Mouse (Mus musculus) neutrophil, adult 83 days (primary cell): ENCODE results near the gene Nlrp10. TPM values are rescaled to one million over a fixed set of nuclear protein-coding genes. Genes with fewer than 3 reads are reported as not detected.

Experiments used
- total RNA-seq, 2 experiments: library from RNA; stranded (reverse); gene quantifications; one replicate each; pipeline ENCODE4 v1.2.4; 2023

The Nlrp10 gene
- under 1 TPM; 0.26 to 0.28 TPM for total RNA-seq

GRCm38 (mm10) chr7:108929726-108930393 is at the start of gene Nlrp10:
Gene Nlrp10, minus strand, starts transcription at chr7:108930178.

GRCm38 (mm10) chr7:108950312-108950761 is 20.4 kb upstream of the Nlrp10 start, which contains the start of gene Tub:
Gene Tub, plus strand, starts transcription at chr7:108950338.

GRCm38 (mm10) chr7:108933794-108934731 is 4.1 kb upstream of the Nlrp10 start, which contains the start of gene Eif3f:
Gene Eif3f, plus strand, starts transcription at chr7:108934417.

GRCm38 (mm10) chr7:108894320-108894719 is 35.7 kb downstream of the Nlrp10 start, which contains the start of gene Olfr519:
Gene Olfr519, minus strand, starts transcription at chr7:108894420.

GRCm38 (mm10) chr7:108884906-108885305 is 45.1 kb downstream of the Nlrp10 start, which contains the start of gene Olfr518:
Gene Olfr518, minus strand, starts transcription at chr7:108885006.

GRCm38 (mm10) chr7:108872279-108872678 is 57.7 kb downstream of the Nlrp10 start, which contains the start of gene Olfr517:
Gene Olfr517, minus strand, starts transcription at chr7:108872379.

Other genes with a start within 250 kb of the Nlrp10 start
- not detected for gene Olfr512, start 216.9 kb downstream of the Nlrp10 start, total RNA-seq
- gene Olfr513, start 179.2 kb downstream of the Nlrp10 start, total RNA-seq, result not detected
- not detected for gene Olfr514, start 104.2 kb downstream of the Nlrp10 start, total RNA-seq
- gene Olfr516, start 79.6 kb downstream of the Nlrp10 start, total RNA-seq, result not detected
- gene Olfr517, start 57.8 kb downstream of the Nlrp10 start, total RNA-seq, result not detected
- gene Olfr518, start 45.2 kb downstream of the Nlrp10 start, total RNA-seq, result not detected
- not detected for gene Olfr519, start 35.8 kb downstream of the Nlrp10 start, total RNA-seq
- gene Eif3f, start 4.2 kb upstream of the Nlrp10 start, total RNA-seq, result 100 to 1,000 TPM; 122 to 123 TPM
- not detected for gene Tub, start 20.2 kb upstream of the Nlrp10 start, total RNA-seq
- gene Ric3, start 153.2 kb upstream of the Nlrp10 start, total RNA-seq, result 1 to 10 TPM in 1 of 2 experiments, under 1 TPM in 1; 0.39 to 1.5 TPM
- 10 to 100 TPM; 24.8 to 25.3 TPM for gene Lmo1, start 245.0 kb upstream of the Nlrp10 start, total RNA-seq